Mouse (Mus musculus) cerebellum, adult 8-10 months (tissue): ENCODE data around the gene Syt14.
A peak's percentile ranks its signal among the peaks of the same experiment; 100 is the strongest.

ENCODE experiments used
- DNase-seq: peaks from one replicate; pipeline ENCODE4 v3.0.0; 2022

Syt14 gene

DNA sequence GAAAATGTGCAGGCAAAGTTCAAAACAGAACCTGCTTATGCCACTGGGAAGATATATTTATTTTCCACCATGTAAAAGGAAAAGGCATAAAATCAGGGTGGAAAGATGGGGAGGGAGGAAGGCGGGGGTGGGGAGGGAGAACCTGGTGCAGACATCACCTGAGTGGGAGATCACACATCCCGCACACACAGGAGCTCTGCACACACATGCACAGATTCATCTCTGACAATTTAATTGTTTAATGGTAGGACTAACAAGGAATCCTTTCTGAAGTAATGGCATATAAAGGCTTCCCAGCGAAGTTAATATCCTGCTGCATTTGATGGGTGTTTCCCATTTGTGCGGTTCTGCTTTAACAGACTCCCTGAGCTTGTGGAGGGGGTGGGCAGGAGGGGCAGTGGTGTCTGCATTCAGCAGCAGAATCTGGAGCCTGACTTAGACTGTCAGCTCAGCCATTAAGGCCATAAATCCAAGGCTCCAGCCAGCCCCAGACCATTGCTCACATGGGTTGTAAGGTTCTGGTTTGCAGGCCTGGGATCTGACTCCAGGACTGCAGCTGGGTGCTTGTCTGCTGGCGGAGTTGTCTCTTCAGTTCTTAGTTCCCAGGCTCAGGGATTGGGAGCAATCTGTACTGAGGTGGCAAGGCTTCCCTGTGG lies 174.1 kb downstream of the Syt14 start:
- DNase-seq: no peak

DNA sequence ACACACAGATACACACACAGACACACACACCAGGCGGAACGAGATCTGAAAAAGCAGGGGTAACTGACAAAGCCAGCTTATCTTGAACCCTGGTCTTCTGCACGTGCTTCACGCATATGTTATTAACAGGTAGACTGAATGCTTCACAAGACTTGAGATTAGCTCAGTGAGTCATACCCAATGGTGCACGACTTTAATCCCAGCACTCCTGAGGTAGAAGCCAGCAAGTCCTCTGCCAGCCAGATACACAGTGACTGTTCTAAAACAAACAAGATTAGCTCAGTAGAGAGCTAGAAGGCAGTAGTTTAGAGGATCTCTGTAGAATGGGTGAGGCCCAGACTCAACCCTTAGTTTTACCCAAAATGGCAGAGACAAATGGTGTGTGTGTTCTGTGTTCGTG lies 175.3 kb downstream of the Syt14 start:
- DNase-seq: no peak

DNA sequence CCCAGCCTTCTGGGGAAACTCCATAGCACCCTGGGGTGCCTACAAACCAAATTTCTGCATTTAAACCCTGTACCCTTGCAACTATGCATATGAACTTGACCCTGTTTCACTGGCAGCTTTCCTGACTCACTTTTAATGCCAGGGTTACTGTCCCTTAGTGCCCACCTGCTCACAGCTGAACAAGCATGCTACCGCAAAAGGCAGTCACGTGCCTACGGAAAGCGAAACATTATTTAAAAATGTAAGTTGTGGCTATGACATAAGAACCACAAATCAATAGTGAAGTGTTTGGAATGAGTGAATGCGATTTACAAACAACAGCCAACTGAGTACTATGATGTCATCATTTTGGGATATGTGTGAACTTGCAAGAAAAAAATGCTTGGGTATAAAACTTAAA lies 178.0 kb downstream of the Syt14 start:
- DNase-seq: no peak

DNA sequence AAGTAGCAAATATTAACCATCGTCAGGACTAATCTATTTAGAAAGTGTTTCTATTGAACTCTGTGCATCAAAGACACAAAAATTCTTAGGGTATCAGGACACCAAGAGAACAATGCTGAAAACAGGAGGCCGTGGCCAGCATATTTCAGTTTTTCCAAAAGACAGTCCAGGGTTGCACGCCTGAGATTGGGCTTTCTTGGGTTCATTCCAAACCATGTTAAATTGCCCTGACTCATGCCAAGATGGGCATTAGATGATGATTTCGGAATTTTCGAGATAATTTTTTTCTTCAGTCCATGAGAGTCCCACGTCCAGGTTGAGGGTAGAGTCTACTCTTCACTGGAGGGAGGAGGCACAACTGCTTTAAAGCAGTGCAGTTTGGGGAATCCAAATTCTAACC lies 178.6 kb downstream of the Syt14 start:
- DNase-seq: no peak

DNA sequence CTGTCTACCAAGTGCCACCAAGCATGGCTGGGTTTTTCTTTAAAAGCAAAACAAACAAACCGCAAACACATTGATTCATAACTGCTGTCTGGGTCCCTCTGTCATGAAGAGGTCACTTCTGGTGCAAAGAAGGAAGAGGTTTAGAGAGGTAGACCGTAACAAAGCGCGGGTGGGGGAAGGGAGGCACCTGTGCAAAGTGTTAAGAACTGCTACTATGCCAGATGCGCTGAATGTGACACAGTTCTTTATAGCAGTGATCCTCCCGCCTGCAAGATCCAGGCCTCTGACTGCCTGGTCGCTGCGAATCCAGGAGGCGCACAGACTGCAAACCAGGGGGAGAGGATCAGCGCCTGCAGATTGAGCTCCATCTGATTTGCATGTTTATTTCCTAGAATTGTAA lies 179.2 kb downstream of the Syt14 start:
- DNase-seq: no peak

DNA sequence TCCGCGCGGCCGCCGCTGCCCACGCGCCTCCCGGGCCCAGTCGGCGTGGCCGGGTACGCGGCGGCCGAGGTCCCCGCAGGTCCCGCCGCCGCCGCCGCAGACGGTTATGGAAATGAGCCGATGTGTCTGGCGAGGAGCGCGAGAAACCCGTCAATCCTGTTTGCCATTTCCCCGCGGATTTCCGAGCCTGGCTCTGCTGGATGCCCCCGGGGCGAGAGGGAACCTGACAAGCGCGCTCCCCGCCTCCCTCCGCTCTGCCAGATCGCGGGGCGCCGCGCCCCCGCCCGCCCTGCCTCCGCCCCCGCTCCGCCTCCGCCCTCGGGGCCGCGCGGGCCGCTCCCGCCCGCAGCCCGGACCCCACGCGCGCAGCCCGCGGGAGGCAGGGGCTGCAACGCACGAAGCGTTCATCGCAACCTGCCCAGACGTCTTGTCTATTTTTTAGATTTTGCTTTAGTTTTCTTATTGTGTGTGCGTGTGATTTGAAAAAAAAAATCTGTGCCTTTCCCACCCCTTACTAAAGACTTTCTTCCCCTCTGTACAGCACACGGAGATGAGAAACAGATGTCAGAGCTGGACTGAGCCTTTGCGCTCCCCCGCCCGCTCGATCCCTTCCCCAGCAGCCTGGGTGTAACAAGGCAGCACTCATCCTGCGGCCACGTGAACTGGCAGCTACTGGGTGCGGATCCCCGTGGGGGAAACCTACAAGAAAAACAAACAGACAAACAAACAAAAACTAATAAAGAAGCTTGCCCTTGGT lies 179.9 kb downstream of the Syt14 start, which contains the start of gene Sertad4:
Gene Sertad4, minus strand, starts transcription at position 283 of the 757 bp plus-strand sequence.
- DNase-seq: peak; percentile 47

DNA sequence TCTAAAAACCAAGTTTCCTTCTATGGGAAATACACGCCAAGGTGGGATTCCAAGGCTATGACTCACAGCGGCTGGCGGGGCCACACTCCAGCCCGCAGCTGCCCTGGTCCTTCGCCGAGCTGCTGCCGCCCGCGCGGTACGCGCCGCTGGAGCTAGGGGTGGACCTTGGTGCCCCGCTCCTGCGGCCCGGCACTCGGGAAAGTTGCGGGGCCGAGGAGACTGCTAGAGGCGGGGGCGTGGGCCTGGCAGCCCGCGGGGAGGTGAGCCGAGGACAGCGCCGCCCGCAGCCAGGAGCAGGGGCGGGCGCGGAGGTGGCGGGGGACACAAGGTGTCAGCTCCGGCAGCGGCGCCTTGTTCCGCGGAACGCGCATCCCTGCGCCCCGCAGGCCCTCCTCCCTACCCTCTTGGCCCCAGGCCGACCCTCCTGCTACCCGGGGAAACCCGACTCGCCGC lies 180.7 kb downstream of the Syt14 start:
- peak; percentile 41 for DNase-seq

DNA sequence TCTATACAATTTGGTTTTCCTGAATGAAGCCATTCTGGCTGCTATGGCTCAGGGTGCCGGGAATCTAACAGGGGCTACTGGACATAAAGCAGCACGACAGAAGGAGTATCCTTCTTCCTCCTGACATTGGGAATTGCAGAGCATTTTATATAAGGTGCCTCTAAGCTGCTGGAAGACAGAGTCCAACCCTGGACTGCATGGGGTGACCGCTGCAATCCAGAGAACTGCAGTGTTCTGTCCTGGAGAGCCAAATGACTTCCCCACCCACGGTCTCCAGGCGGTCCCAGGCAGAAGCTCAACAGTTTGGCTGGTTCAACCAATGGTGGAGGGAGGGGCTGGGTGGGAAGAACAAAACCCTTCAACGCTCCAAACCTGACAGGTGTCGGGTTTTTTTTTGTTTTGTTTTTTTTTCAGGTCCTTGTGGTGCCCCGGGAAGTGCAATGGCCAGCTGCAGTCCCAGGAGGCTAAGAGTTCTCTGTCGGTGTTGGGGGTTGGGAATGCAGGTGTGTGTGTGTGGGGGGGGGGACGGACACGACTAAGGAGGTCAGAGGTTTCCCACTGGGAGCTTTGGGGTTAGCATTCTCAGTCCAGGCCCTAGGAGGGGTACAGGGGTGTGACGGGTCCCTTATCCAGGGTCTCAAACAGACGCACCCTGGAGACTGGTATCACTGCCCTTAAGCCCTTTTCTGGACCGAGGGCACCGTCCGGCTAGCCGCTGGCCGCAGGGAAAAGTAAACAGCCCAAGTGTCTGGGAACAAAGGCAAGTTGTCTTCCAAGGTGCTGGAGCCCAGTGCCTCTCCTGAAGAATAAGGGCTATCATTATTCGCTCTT lies 181.4 kb downstream of the Syt14 start:
- no peak for DNase-seq

DNA sequence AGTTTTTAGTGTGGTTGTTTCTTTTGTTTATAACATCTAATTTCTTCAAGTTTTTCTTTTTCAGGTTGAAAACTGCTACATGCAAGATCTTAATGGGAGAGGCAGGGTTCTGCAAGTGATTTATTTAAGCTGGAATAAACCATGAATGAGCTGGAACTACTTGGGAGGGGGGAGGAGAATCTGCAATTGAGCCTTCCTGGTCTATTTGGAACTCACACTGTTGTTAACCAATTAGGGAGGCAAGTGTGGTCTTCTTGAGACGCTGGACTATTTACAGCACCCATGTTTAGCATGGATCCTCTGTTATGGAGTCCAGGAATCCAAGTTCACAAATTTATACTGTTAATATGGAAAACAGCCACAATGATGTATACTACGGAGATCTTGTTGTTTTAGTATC lies 182.1 kb downstream of the Syt14 start:
- no peak for DNase-seq

DNA sequence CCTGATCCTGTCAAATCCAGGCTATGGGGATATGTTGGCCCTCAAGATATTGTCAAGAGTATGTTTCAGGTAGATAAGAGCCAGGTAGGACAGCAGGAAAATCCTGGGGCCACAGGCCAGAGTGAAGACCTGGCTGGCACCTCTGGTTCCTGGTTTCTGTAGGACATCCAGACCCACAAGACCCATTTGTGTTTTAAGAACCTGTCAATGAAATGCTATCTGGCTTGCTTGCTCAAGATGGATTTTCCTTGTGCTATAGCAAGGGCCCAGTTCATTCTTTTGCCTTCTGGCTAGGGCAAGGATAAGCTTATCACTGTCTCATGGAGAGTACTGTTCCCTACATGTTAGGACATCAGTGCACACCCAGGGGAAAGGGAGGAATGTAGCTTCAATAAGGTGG lies 183.5 kb downstream of the Syt14 start:
- no peak for DNase-seq

DNA sequence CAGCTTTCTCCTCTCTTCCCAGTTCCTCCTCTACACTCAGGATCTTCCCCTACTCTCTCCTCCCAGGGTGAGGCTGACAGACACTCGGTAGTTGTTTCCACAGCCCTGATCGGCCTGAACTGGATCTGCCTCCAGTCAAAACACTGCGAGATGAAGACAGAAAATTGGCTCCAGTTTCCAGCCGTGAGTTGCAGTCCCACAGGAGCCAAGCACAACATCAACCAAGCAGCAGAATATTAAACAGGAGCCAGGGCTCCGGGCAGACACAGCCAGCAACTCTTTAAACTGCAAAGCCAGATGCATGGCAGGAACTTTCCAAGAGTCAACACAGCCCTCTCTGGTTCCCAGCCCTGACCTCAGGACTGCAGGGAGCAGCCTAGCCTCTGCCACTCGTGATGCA lies 183.9 kb downstream of the Syt14 start:
- no peak for DNase-seq

DNA sequence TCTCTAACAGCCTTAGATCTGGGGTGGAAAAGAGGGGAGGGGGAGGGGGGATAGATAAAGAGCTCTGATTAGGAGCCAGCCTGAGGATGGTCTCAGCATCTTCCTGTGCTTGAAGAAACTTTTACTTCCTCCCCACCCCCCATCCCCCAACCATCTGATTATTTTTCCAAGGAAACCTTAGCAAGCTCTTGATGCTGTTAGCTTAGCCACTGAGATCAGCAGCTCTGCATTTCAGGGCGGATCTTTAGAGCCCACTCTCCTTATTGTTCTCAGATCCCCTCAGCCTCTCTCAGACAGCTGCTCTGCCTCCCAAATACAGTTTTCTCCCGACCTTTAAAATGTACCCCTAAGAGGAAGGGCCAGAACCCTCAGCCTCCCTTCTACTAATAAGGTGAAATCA lies 184.4 kb downstream of the Syt14 start:
- DNase-seq: no peak

DNA sequence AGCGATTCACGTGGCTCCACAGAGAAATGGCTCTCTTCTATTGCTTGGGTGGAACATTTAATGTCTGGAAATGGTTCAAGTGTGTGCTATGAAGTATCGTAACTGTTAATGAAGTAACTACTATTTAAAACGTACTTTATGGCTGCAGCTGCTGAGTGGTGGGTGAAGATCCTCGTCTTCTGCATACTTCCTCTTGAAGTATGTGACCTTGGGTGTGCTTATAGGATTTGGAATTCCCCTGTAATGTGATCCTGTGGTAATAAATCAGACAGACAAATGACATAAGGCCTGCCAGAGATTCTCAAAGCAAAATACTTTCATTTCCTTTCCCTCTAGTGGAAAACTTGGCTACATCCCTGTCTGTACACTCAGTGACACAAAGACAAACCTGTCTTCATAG lies 186.0 kb downstream of the Syt14 start:
- no peak for DNase-seq

DNA sequence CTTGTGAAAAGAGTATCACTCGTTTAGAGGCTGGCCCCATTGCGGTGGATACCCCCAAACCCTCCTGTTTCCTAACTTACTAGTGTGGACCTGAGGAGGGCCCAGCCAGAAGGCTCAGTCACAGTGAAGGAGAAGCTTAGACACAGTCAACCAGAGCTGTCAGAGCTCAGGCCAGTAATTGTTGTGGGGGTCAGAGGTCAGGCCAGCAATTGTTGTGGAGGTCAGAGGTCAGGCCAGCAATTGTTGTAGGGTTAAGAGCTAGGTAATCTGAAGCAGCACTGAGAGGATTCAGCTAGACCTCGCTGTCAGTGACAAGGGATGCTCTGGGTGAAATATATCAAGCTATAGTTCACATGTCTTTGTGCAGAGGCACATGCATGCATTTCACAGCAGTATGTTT lies 188.3 kb downstream of the Syt14 start:
- no peak for DNase-seq
